Mouse (Mus musculus): ENCODE measurements around the gene Pbrm1.

The Pbrm1 gene

GRCm38 (mm10) chr14:31018860-31019291 is at the start of gene Pbrm1, which contains the start of gene Gnl3:
TSS of gene Pbrm1 (plus strand) at chr14:31019138.
TSS of gene Gnl3 (minus strand) at chr14:31019152.
- peak; percentile 97 for DNase-seq (ENCODE audit: low spot score)

- no peak for DNase-seq (ENCODE audit: low spot score)
These were observed 44.7 kb upstream of the Pbrm1 start for GRCm38 (mm10) chr14:30974204-30974603.

GRCm38 (mm10) chr14:30976222-30976621 is 42.7 kb upstream of the Pbrm1 start:
- no peak for DNase-seq (ENCODE audit: low spot score)

DNA sequence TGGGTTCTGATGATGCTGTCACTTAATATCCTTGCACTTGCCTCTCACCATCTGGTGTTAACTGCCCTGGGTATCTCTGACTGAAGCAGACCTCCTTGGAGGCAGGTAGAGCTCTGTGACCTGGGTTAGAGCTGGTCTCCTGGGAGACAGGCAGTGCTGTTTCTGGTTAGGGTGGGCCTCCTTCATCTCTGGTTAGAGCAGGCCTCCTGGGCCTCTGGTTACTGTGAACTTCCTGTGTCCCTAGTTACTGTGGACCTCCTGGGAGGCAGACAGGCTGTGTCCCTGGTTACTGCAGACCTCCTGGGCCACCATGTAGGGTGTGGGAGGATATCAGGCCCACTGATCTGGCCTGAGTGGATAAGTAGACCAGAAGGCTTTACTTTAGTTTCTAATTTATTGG is 22.5 kb upstream of the Pbrm1 start:
- no peak for DNase-seq (ENCODE audit: low spot score)

- no peak for DNase-seq (ENCODE audit: low spot score)
These were observed 18.6 kb upstream of the Pbrm1 start for GRCm38 (mm10) chr14:31000356-31000755.

DNA sequence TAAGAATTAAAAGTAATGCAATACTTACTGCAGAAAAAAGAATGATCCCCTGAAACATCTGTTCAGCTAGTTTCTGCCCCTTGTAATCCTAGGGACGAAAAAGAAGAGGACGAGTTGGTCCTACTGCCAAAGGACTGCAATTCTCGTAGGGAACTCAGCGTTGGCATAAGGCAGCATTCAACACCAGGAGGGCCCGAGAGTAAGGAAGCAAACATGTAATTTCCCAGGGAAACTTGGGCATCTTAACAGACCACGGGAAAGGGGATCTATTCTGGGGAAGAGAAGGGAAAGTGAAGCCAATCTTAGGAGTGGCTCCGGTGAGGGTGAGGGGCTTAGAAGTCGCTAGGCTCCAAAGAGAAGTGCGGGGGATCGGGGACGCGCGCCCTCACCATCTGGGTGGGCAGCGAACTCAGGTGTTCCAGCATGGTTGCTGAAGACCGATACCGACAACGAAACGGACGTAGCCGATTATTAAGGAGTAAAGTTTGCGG is 18.1 kb upstream of the Pbrm1 start:
- DNase-seq (ENCODE audit: low spot score): no peak

- peak; percentile 84 for DNase-seq (ENCODE audit: low spot score)
These were observed 17.4 kb upstream of the Pbrm1 start, which contains the start of the genes Glt8d1 and Spcs1 for GRCm38 (mm10) chr14:31001307-31002205. TSS of gene Glt8d1 (plus strand) at chr14:31001400. TSS of gene Spcs1 (minus strand) at chr14:31001672.

- DNase-seq (ENCODE audit: low spot score): no peak
These were observed 14.4 kb upstream of the Pbrm1 start for GRCm38 (mm10) chr14:31004527-31004926.

DNA sequence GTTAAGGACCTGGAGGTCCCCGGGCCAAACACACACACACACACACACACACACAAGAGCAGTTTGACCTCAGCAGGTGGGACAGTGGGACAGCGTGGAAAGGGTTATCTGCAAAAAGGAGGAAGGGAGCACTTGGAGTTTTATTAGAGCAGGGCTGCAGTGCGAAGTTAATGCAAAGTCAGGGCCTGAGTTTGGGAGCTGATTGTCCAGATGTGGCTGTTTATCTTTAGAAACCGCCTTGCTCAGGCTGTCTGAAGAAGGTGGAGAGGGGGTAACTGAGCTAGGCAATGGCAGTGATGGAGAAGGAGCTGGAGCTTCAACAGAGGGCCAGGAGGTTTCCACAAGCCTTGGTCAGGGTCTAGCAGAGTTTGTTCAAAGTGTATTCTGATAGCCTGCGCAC is 12.2 kb upstream of the Pbrm1 start:
- no peak for DNase-seq (ENCODE audit: low spot score)

DNA sequence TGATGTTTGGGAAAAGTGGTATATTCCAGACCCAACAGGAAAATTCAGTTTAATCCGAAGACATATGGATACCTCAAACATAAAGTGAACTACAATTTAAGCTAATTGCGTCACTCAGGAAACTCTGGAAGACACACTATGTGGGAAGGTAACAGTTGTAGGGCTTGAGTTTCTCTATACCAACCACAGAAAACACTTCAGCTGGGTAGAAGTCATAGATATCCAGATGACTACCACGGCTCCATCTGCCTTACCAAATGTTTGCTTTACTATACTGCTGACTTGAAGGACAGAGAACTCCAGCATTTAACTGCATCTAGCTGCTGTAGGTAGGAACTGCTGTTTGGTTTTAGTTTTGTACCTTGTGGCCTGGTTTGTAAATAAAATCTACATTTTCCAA is 7.3 kb upstream of the Pbrm1 start:
- no peak for DNase-seq (ENCODE audit: low spot score)

DNA sequence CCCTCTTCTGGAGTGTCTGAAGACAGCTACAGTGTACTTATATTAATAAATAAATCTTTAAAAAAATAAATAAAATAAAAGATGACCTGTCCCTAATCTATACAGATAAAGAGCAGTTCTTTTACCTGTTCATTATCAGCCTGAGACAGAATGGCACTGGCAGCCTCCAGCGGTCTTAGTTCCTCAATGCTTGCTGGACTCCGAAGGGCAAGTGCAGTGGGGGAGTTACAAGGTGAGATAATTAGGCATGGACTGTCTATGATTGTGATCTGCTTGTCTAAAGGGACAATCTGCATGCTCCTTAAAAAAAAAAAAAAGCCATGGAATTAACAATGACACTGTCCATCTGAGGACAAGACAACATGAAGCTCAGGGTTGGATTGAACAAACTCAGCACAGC is 5.0 kb upstream of the Pbrm1 start:
- no peak for DNase-seq (ENCODE audit: low spot score)

- DNase-seq (ENCODE audit: low spot score): no peak
These were observed 2.9 kb upstream of the Pbrm1 start for GRCm38 (mm10) chr14:31016063-31016462.

GRCm38 (mm10) chr14:31017854-31018253 is 1.1 kb upstream of the Pbrm1 start:
- DNase-seq (ENCODE audit: low spot score): peak; percentile 45

DNA sequence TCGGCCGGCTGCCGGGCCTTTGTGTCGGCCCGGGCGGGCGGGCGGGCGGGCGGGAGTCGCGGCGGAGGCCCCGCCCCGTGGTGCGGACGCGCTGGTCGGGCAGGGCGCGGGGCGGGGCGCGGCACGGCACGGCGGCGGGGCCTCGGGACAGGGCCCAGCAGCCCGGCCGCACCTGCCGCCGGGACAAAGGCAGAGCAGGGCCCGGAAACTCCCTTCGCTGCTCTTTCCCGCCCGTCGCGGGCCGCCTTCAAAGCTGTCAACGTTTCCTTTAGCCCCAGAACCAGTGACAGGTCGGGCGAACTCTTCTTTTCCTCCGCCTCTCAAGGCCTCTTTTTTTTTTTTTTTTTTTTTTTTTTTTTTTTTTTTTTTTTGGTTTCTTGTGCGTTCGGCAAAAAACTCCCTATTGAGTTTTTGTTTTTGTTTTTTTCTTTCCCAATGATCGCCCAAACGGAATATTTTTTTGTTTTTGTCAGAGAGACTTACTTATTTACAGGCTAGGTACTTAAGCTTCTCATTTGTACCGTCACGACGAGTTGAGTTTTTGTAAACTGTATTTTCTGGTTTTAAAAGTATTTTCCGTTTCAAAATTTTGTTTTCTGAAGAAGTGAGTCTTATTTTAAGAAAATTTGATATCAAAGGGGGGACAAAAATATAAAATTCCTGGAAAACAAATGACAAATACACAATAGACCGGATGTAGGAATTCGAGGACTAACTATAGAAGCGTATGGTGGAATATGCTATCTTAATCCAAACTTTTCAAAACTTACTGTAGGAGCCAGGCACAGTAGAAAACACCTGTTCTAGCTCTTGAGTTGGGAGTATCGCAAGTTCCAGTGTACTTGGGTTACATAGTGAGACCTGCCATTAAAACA is 630 bp downstream of the Pbrm1 start:
- peak; percentile 92 for DNase-seq (ENCODE audit: low spot score)

DNA sequence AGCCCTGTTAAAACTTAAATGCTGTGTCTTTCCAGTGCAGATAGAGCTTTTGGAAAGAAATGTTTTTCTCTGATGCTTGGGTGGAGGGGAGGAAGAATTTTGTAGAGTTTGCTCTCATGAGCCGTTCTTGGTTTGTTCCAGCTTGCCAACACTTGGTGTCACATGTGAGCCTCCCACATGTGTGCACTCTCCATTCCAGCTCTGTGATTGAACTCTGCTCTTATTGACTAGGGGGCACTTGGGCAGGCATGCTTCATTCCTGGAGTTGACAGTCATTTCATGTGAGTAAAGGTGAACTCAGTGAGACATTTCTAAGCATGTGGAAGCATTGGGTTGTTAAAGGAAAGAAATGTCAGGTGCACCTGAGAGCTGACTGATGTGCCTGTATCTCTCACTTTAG is 3.6 kb downstream of the Pbrm1 start:
- no peak for DNase-seq (ENCODE audit: low spot score)

GRCm38 (mm10) chr14:31025785-31026184 is 6.8 kb downstream of the Pbrm1 start:
- DNase-seq (ENCODE audit: low spot score): peak; percentile 45

GRCm38 (mm10) chr14:31045296-31045695 is 26.4 kb downstream of the Pbrm1 start:
- no peak for DNase-seq (ENCODE audit: low spot score)

DNA sequence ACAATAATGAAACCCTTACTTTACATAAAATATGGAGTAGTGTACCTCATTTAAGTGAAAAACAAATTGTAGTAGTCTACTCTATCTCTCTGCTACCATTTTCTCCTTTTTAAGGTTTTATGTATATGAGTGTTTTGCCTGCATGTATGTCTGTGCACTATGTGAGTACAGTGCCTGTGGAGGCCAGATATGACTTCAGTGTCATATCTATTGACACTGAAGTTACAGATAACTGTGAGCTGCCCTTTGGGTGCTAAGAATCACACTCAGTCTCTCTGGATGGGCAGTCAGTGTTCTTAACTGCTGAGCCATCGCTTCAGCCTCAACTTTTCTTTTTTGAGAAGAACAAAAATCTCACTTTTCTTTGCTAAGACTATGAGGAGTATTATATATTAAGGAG is 26.9 kb downstream of the Pbrm1 start:
- no peak for DNase-seq (ENCODE audit: low spot score)

GRCm38 (mm10) chr14:31062277-31062676 is 43.3 kb downstream of the Pbrm1 start:
- no peak for DNase-seq (ENCODE audit: low spot score)

- DNase-seq (ENCODE audit: low spot score): no peak
These were observed 50.3 kb downstream of the Pbrm1 start for GRCm38 (mm10) chr14:31069086-31069733.

DNA sequence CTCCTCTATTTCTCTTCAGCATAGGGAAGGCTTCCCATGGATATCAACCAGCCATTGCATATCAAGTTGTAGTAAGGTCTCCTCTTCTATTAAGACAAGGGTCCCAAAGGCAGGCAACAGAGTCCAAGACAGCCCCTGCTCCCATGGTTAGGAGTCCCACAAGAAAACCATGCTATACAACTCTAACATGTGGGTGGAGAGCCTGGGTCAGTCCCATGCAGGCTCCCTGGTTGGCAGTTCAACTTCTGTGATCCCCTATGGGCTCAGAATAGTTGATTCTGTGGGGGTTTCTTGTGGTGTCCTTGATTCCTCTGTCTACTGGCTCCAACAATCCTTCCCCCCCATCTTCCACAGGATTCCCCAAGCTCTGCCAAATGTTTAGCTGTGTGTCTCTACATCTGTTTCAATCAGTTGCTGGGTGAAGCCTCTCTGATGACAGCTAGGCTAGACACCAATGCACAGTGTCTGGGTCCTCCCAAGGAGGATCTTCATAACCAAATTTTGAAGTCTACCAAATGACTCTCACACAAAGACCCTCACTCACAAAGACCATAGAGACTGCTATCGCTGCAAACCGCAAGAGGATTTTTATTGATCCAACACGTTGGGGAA is 59.8 kb downstream of the Pbrm1 start:
- DNase-seq (ENCODE audit: low spot score): no peak

Data from T-cell, adult 2 months (primary cell).